Mouse (Mus musculus): ENCODE data around the gene Gm48552. TPM values are rescaled to one million over a fixed set of nuclear protein-coding genes. Genes with fewer than 3 reads are reported as not detected.

Gm48552 gene
- polyA plus RNA-seq, 1 experiment from 2014 or later: 0.98 TPM

DNA sequence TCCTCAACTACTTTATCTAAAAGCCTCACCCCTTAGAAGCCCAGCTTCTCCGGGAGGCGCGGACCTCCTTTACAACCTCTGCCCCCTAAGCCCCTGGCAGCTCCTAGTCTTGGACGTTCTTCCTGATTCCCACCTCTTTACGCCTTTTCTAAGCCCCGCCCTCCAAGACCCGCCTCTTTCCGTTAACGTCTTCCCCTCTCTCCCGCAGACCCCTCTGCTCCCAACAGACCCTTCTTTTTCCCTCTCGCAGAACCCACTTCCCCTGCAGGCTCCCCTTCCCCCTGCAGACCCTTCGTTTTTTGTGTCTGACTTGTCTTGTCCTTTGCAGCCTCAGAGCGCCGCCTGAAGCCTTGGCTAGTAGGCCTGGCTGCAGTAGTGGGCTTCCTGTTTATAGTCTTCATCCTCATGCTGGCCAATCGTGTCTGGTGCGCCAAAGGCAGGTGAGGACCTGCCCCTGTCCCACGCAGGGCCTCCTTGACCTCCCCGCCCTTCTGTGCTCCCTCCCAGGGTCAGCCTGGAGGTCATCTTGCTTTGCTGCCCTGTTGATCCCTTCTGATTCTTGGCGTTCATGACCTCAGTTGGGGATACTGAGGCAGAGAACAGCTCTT lies 4.8 kb downstream of the Gm48552 start:
- H3K36me3 ChIP-seq: peaks cover 19% of the 10 kb centered on the region
- no peaks in the 10 kb centered on the region for H3K9me3 ChIP-seq (replicated peaks)
- ATAC-seq: no peak
- H3K4me1 ChIP-seq: peaks cover 43% of the 10 kb centered on the region
- H3K27me3 ChIP-seq (replicated peaks): no peaks in the 10 kb centered on the region; the same call in 1 of the 2 replicates
- peak overlapping the region; percentile 53 for H3K27ac ChIP-seq
- 4% methylated on average over 19 of the region's 19 CpGs for WGBS (ENCODE audit: insufficient replicate concordance)
- peak overlapping the region; percentile 68 for H3K4me2 ChIP-seq
- peak overlapping the region; percentile 53 for H3K9ac ChIP-seq
- peak overlapping the region; percentile 40 for H3K4me3 ChIP-seq

GRCm38 (mm10) chr10:81395127-81395526 lies 6.3 kb downstream of the Gm48552 start:
- Histone ChIP-seq H3K4me1 (peaks cover 28% of the 10 kb centered on the region), H3K9ac (no peak overlapping the region), H3K27me3 (replicated peaks) (peaks cover 4% of the 10 kb centered on the region), H3K27ac (no peak overlapping the region), H3K36me3 (peaks cover 19% of the 10 kb centered on the region), H3K9me3 (replicated peaks) (no peaks in the 10 kb centered on the region), H3K4me2 (no peak overlapping the region), H3K4me3 (no peak overlapping the region)
- whole genome bisulfite sequencing (ENCODE audit: insufficient replicate concordance): 7% methylated on average over 5 of the region's 5 CpGs
- no peak for ATAC-seq

DNA sequence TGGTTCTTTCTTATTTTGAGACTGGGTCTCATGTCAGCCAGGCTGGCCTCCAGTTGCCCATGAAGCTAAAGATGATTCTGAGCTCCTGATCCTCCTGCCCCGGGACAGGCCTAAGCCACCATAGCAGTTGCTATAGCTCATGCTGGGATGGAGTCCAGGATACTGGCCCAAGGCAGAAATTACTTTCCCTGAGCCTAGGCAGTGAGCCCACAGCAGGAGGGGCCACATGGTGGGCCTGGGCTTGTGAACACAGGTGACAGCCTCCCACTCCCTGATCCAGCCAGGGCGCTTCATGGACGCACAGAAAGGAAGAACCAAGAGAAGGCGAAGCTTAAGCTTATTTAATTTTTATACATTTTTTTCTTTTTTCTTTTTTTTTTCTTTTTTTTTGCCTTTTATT lies 7.1 kb downstream of the Gm48552 start:
- no peaks in the 10 kb centered on the region for H3K9me3 ChIP-seq (replicated peaks)
- WGBS (ENCODE audit: insufficient replicate concordance): 83% methylated on average over 4 of the region's 4 CpGs
- H3K27me3 ChIP-seq (replicated peaks): peaks cover 9% of the 10 kb centered on the region
- H3K4me3 ChIP-seq: no peak overlapping the region
- no peak for ATAC-seq
- peaks cover 27% of the 10 kb centered on the region for H3K4me1 ChIP-seq
- peaks cover 23% of the 10 kb centered on the region for H3K36me3 ChIP-seq
- H3K9ac ChIP-seq: no peak overlapping the region
- H3K27ac ChIP-seq: no peak overlapping the region
- no peak overlapping the region for H3K4me2 ChIP-seq

- Histone ChIP-seq H3K9ac (no peak overlapping the region), H3K9me3 (replicated peaks) (no peaks in the 10 kb centered on the region), H3K4me1 (peaks cover 36% of the 10 kb centered on the region), H3K4me3 (no peak overlapping the region), H3K36me3 (peaks cover 19% of the 10 kb centered on the region), H3K27ac (no peak overlapping the region), H3K27me3 (replicated peaks) (peaks cover 9% of the 10 kb centered on the region), H3K4me2 (no peak overlapping the region)
- 81% methylated on average over 5 of the region's 5 CpGs for WGBS (ENCODE audit: insufficient replicate concordance)
- no peak for ATAC-seq
Measured at GRCm38 (mm10) chr10:81396749-81397148, 7.9 kb downstream of the Gm48552 start.

DNA sequence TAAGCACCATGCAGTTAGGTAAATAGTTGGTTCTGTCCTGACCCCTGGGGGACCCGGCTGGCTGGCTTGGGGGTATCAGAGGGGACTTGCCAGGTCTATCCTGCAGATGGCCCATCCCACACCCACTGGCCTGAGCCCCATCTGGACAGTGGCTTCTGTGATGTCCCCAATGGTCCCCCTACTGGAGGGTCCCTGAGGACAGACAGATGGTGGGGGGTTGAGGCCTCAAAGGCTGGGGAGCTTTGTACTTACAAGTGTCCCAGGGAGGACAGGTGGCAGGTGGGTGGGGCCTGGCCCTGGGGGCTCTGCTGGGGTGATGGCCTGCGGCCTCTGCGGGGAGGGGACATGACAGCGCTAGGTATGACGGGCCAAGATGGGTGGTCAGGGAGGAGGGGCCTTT lies 10.5 kb downstream of the Gm48552 start:
- no peak overlapping the region for H3K4me3 ChIP-seq
- H3K4me1 ChIP-seq: peaks cover 35% of the 10 kb centered on the region
- no peak for ATAC-seq
- peaks cover 29% of the 10 kb centered on the region for H3K27me3 ChIP-seq (replicated peaks)
- H3K4me2 ChIP-seq: no peak overlapping the region
- H3K9me3 ChIP-seq (replicated peaks): no peaks in the 10 kb centered on the region
- H3K27ac ChIP-seq: no peak overlapping the region
- H3K36me3 ChIP-seq: peaks cover 20% of the 10 kb centered on the region
- WGBS (ENCODE audit: insufficient replicate concordance): 70% methylated on average over 5 of the region's 5 CpGs
- H3K9ac ChIP-seq: no peak overlapping the region

DNA sequence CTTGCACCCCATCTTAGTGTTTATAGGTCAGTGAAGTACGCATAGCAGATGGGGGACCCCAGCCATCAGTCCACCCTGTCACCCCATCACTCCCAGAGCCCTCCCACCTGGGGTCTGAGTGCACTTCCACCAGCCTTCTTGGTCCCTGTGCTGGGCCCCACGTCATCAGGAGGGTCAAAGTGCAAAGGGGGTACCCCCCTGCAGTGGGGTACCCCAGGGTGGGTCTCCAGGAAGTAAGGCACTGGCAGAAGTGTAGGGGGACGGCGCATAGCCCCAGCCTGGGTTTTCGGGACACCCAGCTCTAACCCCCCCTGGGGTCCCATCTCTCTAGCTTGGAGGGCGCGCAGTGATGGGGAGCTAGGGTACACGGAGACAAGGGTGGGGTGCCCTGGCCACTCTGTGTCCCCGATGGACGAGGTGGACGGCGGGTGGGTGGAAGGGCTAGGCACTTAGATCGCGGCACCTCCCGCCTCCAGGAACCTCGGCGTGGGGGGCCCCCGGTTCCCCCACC lies 11.0 kb downstream of the Gm48552 start:
- peaks cover 38% of the 10 kb centered on the region for H3K4me1 ChIP-seq
- H3K36me3 ChIP-seq: peaks cover 26% of the 10 kb centered on the region
- H3K27me3 ChIP-seq (replicated peaks): peaks cover 35% of the 10 kb centered on the region
- no peak overlapping the region for H3K27ac ChIP-seq
- no peak overlapping the region for H3K4me3 ChIP-seq
- H3K9ac ChIP-seq: no peak overlapping the region
- ATAC-seq: no peak
- WGBS (ENCODE audit: insufficient replicate concordance): 82% methylated on average over 18 of the region's 18 CpGs
- no peak overlapping the region for H3K4me2 ChIP-seq
- no peaks in the 10 kb centered on the region for H3K9me3 ChIP-seq (replicated peaks)

DNA sequence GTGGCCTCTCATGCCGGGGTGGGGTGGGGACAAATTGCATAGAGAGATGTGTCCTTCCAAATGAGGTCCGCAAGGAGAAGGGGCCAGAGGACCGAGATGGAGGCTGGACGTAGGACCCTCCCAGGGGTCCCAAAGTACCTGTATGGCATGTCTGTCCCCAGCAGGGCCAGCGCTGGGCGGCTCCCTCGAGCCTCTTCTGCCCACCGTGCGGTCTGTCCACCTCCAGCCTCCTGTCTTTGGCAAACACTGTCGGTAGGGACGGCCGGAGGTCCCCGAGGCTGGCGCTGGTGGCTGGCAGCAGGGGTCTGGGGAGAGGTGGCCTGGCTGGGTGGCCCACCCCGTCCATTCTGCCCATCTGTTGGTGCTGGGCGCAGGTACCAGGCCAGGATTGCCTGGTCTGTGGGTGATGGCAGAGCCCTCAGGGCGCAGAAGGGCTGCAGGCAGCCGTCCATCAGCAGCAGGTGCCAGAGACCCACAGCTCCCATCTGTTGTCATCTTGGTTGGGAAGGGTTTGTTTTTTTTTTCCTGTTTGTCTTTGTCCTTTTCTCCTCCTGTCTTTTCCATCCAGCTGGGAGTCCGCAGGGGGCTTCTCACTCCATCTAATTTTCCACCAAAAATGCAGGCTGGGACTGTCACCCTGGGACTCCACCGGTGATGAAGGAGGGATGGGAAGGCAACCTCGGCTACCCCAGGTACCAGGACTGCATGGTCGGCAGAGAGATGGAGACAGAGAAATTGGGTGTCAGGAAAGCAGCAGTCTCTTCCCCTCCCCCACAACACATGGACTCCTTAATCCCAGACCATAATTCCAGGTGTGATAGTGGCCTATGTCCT lies 11.8 kb downstream of the Gm48552 start:
- H3K27ac ChIP-seq: no peak overlapping the region
- WGBS (ENCODE audit: insufficient replicate concordance): 76% methylated on average over 22 of the region's 22 CpGs
- 0 out of 2 replicates have a peak overlapping the region, but pooled peaks have one; percentile 46 for H3K4me2 ChIP-seq
- H3K4me3 ChIP-seq: no peak overlapping the region
- H3K9ac ChIP-seq: no peak overlapping the region
- peaks cover 44% of the 10 kb centered on the region for H3K4me1 ChIP-seq
- no peaks in the 10 kb centered on the region for H3K9me3 ChIP-seq (replicated peaks)
- H3K36me3 ChIP-seq: peaks cover 27% of the 10 kb centered on the region
- no peak for ATAC-seq
- H3K27me3 ChIP-seq (replicated peaks): peaks cover 40% of the 10 kb centered on the region

DNA sequence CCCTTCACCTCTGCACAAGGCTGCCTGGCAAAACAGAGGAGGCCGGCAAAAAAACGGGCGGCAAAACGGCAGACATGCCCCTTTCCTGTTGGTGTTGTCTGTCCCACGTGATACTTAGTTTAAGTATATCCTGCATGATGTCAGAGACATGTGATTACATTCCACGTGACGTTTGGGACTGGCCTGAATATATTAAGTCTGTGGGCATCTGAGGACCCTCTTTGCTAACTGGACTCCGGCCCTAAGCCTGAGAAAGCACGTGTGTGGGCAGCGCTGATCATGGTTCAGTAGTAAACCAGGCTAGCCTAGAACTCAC lies 12.4 kb downstream of the Gm48552 start:
- H3K4me3 ChIP-seq: no peak overlapping the region
- peaks cover 46% of the 10 kb centered on the region for H3K27me3 ChIP-seq (replicated peaks)
- no peak; the same call in 1 of the 2 replicates for ATAC-seq
- H3K36me3 ChIP-seq: peaks cover 33% of the 10 kb centered on the region
- WGBS (ENCODE audit: insufficient replicate concordance): 37% methylated on average over 10 of the region's 10 CpGs
- H3K27ac ChIP-seq: peak overlapping the region; percentile 73
- peak overlapping the region; percentile 46 for H3K4me2 ChIP-seq
- no peaks in the 10 kb centered on the region for H3K9me3 ChIP-seq (replicated peaks)
- no peak overlapping the region for H3K9ac ChIP-seq
- peaks cover 46% of the 10 kb centered on the region for H3K4me1 ChIP-seq

DNA sequence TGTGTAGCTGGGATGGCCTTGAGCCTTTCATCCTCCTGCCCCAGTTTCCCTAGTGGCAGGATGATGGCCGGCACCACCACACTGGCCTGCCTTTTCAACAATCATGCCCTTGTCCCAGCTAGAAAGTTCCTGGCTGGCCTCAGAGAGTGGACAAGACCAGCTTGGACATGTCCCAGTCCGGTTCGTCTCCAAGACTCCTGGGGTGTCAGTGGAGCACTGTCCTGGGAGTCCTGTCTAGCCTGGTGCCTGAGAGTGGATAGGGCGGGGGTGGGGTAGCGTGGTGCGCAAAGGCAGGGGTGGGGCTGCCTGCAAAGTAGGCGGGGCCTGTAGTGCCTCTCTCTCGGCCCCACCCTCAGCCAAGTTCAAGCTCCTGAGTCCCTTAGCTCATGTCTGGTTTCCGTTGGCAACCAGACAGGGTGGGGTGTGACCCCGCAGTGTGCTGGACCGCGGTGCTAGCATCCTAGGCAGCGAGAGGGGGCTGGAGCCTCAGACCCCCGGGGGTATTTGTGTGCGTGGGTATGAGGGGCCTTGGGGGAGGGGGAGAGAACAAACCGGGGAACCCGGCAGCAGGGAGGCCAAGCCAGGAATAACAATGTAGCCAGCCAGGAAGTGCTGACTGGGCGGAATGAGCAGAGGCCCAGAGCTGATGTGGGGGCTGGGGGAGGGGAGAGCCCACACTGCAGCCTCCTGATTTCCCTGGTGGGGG lies 12.9 kb downstream of the Gm48552 start:
- Histone ChIP-seq H3K4me3 (no peak overlapping the region), H3K4me1 (peaks cover 51% of the 10 kb centered on the region), H3K27me3 (replicated peaks) (peaks cover 51% of the 10 kb centered on the region), H3K27ac (peak overlapping the region; percentile 73), H3K4me2 (peak overlapping the region; percentile 46), H3K36me3 (peaks cover 33% of the 10 kb centered on the region), H3K9me3 (replicated peaks) (no peaks in the 10 kb centered on the region), H3K9ac (0 out of 2 replicates have a peak overlapping the region, but pooled peaks have one; percentile 23)
- ATAC-seq: peak; percentile 80
- WGBS (ENCODE audit: insufficient replicate concordance): 7% methylated on average over 18 of the region's 18 CpGs

- H3K27ac ChIP-seq: peak overlapping the region; percentile 70
- no peak overlapping the region for H3K4me3 ChIP-seq
- H3K27me3 ChIP-seq (replicated peaks): peaks cover 58% of the 10 kb centered on the region
- ATAC-seq: no peak; the same call in 1 of the 2 replicates
- H3K4me1 ChIP-seq: peaks cover 57% of the 10 kb centered on the region
- WGBS (ENCODE audit: insufficient replicate concordance): 39% methylated on average over 7 of the region's 7 CpGs
- no peak overlapping the region for H3K9ac ChIP-seq
- peaks cover 37% of the 10 kb centered on the region for H3K36me3 ChIP-seq
- peak overlapping the region; percentile 46 for H3K4me2 ChIP-seq
- no peaks in the 10 kb centered on the region for H3K9me3 ChIP-seq (replicated peaks)
Measured at GRCm38 (mm10) chr10:81402227-81402765, 13.5 kb downstream of the Gm48552 start.

GRCm38 (mm10) chr10:81403511-81403910 lies 14.7 kb downstream of the Gm48552 start:
- no peaks in the 10 kb centered on the region for H3K9me3 ChIP-seq (replicated peaks)
- peaks cover 70% of the 10 kb centered on the region for H3K4me1 ChIP-seq
- ATAC-seq: no peak
- no peak overlapping the region for H3K4me2 ChIP-seq
- 71% methylated on average over 10 of the region's 10 CpGs for WGBS (ENCODE audit: insufficient replicate concordance)
- no peak overlapping the region for H3K9ac ChIP-seq
- H3K4me3 ChIP-seq: no peak overlapping the region
- peaks cover 70% of the 10 kb centered on the region for H3K27me3 ChIP-seq (replicated peaks)
- peaks cover 37% of the 10 kb centered on the region for H3K36me3 ChIP-seq
- H3K27ac ChIP-seq: no peak overlapping the region; the same call in 1 of the 2 replicates

Measured in liver, embryonic 12.5 days (tissue).